ENCODE assay signal across 16 mouse cellular contexts in genomic region chr9:121064606-121065355, GRCm38 (mm10).
DNase-seq lines count a peak whose midpoint lies in the region; ATAC-seq and TF ChIP-seq lines count a peak whose summit lies in the region.
"Had no signal": no experiment of that assay in that cellular context is flagged by ENCODE, and none has a peak within 500 bp of the region (broad histone marks: within the 10 kb centered on the region; RNA-seq: fewer than 3 reads in every experiment).

No protein-coding gene starts in this region.

- 70% methylated on average over 14 of the region's 14 CpGs for WGBS in intestine, embryonic 14.5 days
- 74% methylated on average over 14 of the region's 14 CpGs for WGBS in intestine, postnatal 0 days
- WGBS in forebrain, postnatal 0 days, result 84% methylated on average over 14 of the region's 14 CpGs

- H3K4me1 ChIP-seq in intestine, embryonic 14.5 days (replicated peaks; ENCODE audit: control insufficient read depth, insufficient read depth, low read length), result peaks cover 3% of the 10 kb centered on the region
- H3K4me1 ChIP-seq in intestine, postnatal 0 days (replicated peaks; ENCODE audit: control insufficient read depth, insufficient read depth, low read length), result no peaks in the 10 kb centered on the region
- H3K4me1 ChIP-seq in forebrain, postnatal 0 days (ENCODE audit: insufficient read depth), result no peaks in the 10 kb centered on the region

- H3K9ac ChIP-seq in intestine, embryonic 14.5 days (ENCODE audit: low read length), result no peak overlapping the region
- H3K9ac ChIP-seq in intestine, postnatal 0 days (ENCODE audit: low read depth, low read length), result no peak overlapping the region
- no peak overlapping the region for H3K9ac ChIP-seq in forebrain, postnatal 0 days
- H3K9ac ChIP-seq: embryonic facial prominence, embryonic 13.5 days; forebrain, embryonic 13.5 days; forebrain, embryonic 15.5 days had no signal

- ATAC-seq in frontal cortex, adult (ENCODE audit: low TSS enrichment), result peak; percentile 38; the same call in 1 of the 2 replicates
- ATAC-seq in intestine, embryonic 14.5 days (replicated peaks; ENCODE audit: low FRiP score, low TSS enrichment, low read depth), result no peak
- ATAC-seq in intestine, postnatal 0 days, result no peak
- no peak for ATAC-seq in forebrain, postnatal 0 days
- ATAC-seq: activated CD4-positive, CD25-positive, alpha-beta regulatory T cell, adult 4 months; forebrain, embryonic 13.5 days; forebrain, embryonic 15.5 days; Patski had no signal

- H3K9me3 ChIP-seq in intestine, embryonic 14.5 days (ENCODE audit: control insufficient read depth, low read length), result no peaks in the 10 kb centered on the region
- no peaks in the 10 kb centered on the region for H3K9me3 ChIP-seq in intestine, postnatal 0 days (ENCODE audit: control insufficient read depth)
- no peaks in the 10 kb centered on the region for H3K9me3 ChIP-seq in forebrain, postnatal 0 days (ENCODE audit: low read length)
- H3K9me3 ChIP-seq: embryonic facial prominence, embryonic 13.5 days; forebrain, embryonic 13.5 days; forebrain, embryonic 15.5 days had no signal

- H3K27ac ChIP-seq in intestine, embryonic 14.5 days (ENCODE audit: low read depth), result no peak overlapping the region
- no peak overlapping the region for H3K27ac ChIP-seq in intestine, postnatal 0 days (ENCODE audit: low read depth, low read length)
- no peak overlapping the region for H3K27ac ChIP-seq in forebrain, postnatal 0 days (ENCODE audit: low read depth, low read length)
- H3K27ac ChIP-seq: embryonic facial prominence, embryonic 13.5 days; forebrain, embryonic 13.5 days; forebrain, embryonic 15.5 days had no signal

- TF ChIP-seq CTCF in intestine, postnatal 0 days (IDR thresholded peaks at IDR 0.05; ENCODE audit: low read depth), result no peak
- no peak for TF ChIP-seq CTCF in forebrain, postnatal 0 days (IDR thresholded peaks at IDR 0.05; ENCODE audit: low read depth)

- H3K36me3 ChIP-seq in intestine, embryonic 14.5 days (ENCODE audit: control insufficient read depth, insufficient read depth, low read length), result no peaks in the 10 kb centered on the region
- no peaks in the 10 kb centered on the region for H3K36me3 ChIP-seq in intestine, postnatal 0 days (ENCODE audit: control insufficient read depth, insufficient read depth)
- H3K36me3 ChIP-seq in forebrain, postnatal 0 days (ENCODE audit: insufficient read depth), result no peaks in the 10 kb centered on the region
- H3K36me3 ChIP-seq: embryonic facial prominence, embryonic 13.5 days; forebrain, embryonic 15.5 days had no signal

- no peaks in the 10 kb centered on the region for H3K27me3 ChIP-seq in intestine, embryonic 14.5 days (replicated peaks; ENCODE audit: control insufficient read depth, insufficient read depth, low read length)
- no peaks in the 10 kb centered on the region for H3K27me3 ChIP-seq in intestine, postnatal 0 days (replicated peaks; ENCODE audit: control insufficient read depth, insufficient read depth, low read length)
- H3K27me3 ChIP-seq in forebrain, postnatal 0 days (ENCODE audit: insufficient read depth, low read length), result no peaks in the 10 kb centered on the region
- H3K27me3 ChIP-seq: embryonic facial prominence, embryonic 13.5 days; forebrain, embryonic 15.5 days; Patski had no signal

- DNase-seq in frontal cortex, adult 2 months (ENCODE audit: extremely low spot score in 1 of 2, low spot score in 1 of 2), result no peak
- peak; percentile 39 for DNase-seq in intestine, embryonic 14.5 days (ENCODE audit: low spot score)
- DNase-seq in urinary bladder, postnatal 14 days (ENCODE audit: low spot score), result peak; percentile 22
- DNase-seq in urinary bladder, adult 2 months (ENCODE audit: low spot score), result no peak
- no peak for DNase-seq in forebrain, postnatal 0 days
- DNase-seq: adrenal gland, adult 8-10 months; adrenal gland, postnatal 14 days; adrenal gland, postnatal 36 days; cerebellum, postnatal 10 days had no signal

- H3K4me3 ChIP-seq in intestine, embryonic 14.5 days (ENCODE audit: low read depth, low read length), result no peak overlapping the region
- no peak overlapping the region for H3K4me3 ChIP-seq in intestine, postnatal 0 days (ENCODE audit: low read depth, low read length)
- H3K4me3 ChIP-seq in forebrain, postnatal 0 days (ENCODE audit: low read depth, low read length), result no peak overlapping the region
- H3K4me3 ChIP-seq: embryonic facial prominence, embryonic 13.5 days; forebrain, embryonic 13.5 days; forebrain, embryonic 15.5 days had no signal

- H3K4me2 ChIP-seq in intestine, embryonic 14.5 days (ENCODE audit: low read length), result no peak overlapping the region
- H3K4me2 ChIP-seq in intestine, postnatal 0 days (replicated peaks; ENCODE audit: low read depth), result no peak overlapping the region
- H3K4me2 ChIP-seq in forebrain, postnatal 0 days (ENCODE audit: low read depth), result no peak overlapping the region
- H3K4me2 ChIP-seq: embryonic facial prominence, embryonic 13.5 days; forebrain, embryonic 13.5 days; forebrain, embryonic 15.5 days had no signal

Comparison
In these comparisons a context has a peak if more than half of its experiments do, and no peak if none do; other contexts are left out.
1. DNase-seq: peak in intestine, embryonic 14.5 days (single experiment) and urinary bladder, postnatal 14 days (single experiment); none in frontal cortex, adult 2 months (0 of 2), urinary bladder, adult 2 months (single experiment) and forebrain, postnatal 0 days (single experiment).